Mouse (Mus musculus): ENCODE results near the gene Gid8.
"Not testable (repeated sequence)": the region's sequence is repeated elsewhere in the genome, so short reads cannot be mapped to it uniquely, and the experiment has no call there.

Gid8 gene

DNA sequence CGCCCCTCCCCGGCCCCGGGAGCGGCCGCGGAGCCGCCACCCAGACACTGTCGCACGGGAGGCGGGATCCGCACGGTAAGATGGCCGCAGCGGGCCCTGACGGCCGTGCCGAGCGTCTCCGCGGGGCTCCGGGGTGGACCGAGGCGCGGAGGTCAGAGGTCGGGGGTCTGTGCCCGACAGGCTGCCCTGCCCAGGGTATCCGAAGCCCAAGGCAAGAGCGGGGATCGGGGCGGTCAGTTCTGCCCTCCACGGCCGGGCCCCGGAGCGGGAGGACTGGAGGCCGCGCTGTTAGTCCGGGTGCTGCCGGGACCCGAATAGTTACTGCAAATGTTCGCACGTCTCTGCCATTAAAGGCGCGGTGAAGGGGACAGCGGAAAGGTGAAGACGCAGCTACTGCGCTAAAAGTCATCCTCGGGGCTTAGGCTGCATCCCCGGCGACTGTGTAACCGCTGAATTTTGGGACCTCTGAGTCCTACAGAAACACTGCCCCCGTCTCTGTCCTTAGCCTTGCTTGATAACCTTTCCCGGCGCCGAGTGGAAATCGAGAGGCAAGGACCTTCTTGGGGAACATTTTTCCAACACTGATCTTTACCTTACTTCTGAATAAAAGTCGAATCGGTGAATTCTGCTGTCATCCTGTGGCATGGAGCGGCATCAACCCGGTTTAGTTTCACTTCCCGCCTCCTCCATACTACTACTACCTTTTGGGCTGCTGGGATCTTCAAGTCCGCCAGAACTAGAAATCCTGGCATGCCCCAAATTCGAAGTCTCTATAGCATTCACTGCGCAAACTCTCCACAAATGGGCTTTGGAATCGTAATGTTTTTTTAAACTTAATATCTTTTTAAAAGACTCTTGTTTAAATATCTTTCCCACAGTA is 599 bp downstream of the Gid8 start:
- DNase-seq (ENCODE audit: inconsistent ontology term): peak; percentile 47

DNA sequence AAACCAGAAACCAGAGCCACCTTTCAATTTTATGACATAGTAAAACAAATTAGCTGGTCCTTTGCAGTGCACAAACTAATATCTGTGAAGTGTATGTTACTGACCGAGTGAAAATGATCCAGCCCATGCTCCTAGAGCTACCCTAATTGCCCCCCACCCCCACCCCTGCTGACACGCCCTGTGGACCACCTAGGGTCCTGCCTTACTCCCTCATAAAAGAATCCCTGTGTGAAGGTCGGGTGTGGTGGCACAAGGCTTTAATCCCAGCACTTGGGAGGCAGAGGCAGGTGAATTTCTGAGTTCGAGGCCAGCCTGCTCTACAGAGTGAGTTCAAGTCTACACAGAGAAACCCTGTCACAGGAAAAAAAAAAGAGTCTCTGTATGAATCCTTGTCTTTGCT is 1.6 kb downstream of the Gid8 start:
- no peak for DNase-seq (ENCODE audit: inconsistent ontology term)

DNA sequence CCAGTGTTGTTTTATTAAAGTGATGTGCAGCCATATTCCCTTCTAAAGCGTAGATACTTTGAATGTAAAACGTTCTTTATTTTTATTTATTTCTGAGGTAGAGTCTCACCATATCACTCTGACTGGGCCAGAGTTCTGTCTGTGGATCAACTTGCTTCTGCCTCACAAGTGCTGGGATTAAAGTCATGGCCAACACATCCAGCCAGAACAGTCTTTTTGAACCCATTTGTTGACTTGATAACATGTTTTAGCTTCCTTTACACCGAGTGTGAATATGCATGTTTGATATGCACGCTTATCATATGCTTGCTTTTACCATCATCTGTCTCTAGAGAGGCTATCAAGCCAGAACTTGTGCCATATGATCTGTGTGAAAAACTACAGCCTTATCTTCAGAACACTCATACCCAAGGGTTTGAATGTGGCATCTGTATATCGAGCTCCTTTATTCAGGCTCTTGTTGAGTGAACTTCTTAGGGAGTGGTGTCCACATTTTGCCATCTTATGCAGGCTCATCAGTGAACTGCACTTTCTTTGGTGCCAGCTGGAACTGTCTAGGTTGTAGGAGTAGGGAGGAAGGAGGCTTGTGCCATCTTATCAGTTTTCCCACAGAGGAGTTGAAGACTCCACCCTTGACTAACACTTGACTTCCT is 2.2 kb downstream of the Gid8 start:
- no peak for DNase-seq (ENCODE audit: inconsistent ontology term)

DNA sequence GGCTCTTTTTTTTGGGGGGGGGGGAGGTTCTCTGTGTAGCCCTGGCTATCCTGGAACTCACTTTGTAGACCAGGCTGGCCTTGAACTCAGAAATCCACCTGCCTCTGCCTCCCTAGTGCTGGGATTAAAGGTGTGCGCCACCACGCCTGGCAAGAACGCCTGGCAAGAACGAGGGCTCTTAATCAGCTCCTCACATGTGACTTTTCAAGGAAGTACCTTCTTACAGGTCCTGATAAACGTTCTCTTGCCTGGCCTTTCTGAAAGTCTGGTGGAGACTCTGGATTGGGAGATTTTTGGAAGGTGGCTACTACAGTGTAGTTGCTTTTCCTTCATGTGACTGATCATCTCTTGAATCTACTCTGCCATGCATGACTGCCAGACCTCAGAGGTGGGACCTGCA is 12.8 kb downstream of the Gid8 start:
- DNase-seq (ENCODE audit: inconsistent ontology term): not testable (repeated sequence)

GRCm38 (mm10) chr2:180723865-180724264 is 13.9 kb downstream of the Gid8 start:
- no peak for DNase-seq (ENCODE audit: inconsistent ontology term)

GRCm38 (mm10) chr2:180724585-180725413 is 14.9 kb downstream of the Gid8 start, which contains the start of gene Slc17a9:
Gene Slc17a9 (plus strand): TSS chr2:180725263.
- DNase-seq (ENCODE audit: inconsistent ontology term): peak; percentile 50

DNA sequence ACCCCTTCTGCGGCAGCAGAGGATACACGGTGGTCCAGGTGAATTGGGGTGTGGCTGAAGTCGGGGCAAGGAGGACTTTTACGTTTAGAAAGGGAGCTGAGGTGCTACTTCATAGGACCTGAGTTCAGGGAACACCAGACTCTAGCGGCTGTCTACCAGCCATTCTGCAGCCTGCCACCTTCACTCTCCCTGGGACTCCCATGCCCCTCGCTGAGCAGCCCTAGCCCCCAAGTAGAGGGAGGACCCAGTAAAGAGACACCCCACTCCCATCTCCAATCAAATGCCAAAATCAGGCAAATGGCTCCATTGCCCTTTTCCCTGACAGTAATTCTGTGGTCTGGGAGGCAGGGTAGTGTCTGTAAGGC is 15.5 kb downstream of the Gid8 start:
- no peak for DNase-seq (ENCODE audit: inconsistent ontology term)

GRCm38 (mm10) chr2:180725856-180726629 is 16.1 kb downstream of the Gid8 start:
- no peak for DNase-seq (ENCODE audit: inconsistent ontology term)

- no peak for DNase-seq (ENCODE audit: inconsistent ontology term)
These were observed 16.9 kb downstream of the Gid8 start for GRCm38 (mm10) chr2:180726658-180727442.

DNA sequence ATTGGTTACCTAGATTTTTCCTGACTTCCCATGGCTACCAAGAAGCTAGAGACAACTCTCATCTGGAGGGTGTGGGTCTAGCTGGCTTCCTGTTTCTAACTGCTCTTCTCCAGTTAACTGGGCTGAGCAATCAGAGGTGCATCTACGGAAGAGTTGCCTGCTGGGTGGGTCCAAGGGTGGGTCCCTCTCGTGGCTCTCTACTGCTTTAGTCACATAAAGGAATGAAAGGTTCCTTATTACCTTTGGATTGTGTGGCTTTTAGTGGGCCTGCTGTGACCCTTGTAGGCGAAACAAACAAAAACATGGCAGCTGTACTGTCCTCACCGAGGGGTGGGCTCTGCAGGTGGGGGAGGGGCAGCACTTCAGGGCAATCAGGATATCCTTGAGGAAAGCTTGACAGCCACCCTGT is 17.7 kb downstream of the Gid8 start:
- no peak for DNase-seq (ENCODE audit: inconsistent ontology term)

DNA sequence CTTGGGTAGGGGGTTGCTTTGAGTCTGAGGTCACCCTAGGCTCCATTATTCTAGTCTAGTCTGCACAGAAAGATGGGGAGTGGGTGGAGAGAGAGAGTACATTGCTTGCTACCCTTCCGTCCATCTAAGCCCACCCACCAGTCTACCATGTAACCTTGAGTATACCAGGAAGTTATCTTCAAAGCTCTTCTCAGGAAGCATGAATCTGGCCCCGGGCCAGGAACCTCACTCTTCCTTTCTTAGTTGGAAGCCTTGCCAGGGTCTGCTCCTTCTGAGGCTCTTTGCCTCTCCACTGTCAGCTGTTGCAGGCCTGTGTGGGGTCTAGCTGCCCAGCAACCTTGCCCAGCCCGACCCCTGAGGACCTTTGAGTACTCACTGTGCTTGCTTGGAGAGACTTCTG is 21.1 kb downstream of the Gid8 start:
- DNase-seq (ENCODE audit: inconsistent ontology term): no peak

DNA sequence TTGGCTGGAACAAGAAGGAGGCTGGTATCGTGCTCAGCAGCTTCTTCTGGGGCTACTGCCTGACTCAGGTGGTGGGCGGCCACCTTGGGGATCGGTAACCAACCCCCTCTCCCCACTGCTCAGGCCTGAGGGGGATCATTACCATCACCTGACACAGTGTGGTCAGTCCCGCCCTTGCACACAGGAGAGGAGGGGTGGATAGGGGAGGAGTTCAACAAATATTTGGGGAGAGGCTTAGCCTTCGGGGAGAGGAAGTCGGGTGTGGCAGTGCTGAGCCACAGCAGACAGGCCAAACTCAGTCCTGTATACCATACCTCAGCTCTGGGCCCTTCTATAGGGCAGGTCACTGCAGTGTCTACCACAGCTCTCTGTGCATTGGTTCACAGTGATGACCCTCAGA is 22.1 kb downstream of the Gid8 start:
- DNase-seq (ENCODE audit: inconsistent ontology term): no peak

GRCm38 (mm10) chr2:180735232-180735631 is 25.3 kb downstream of the Gid8 start:
- DNase-seq (ENCODE audit: inconsistent ontology term): no peak

- no peak for DNase-seq (ENCODE audit: inconsistent ontology term)
These were observed 28.1 kb downstream of the Gid8 start for GRCm38 (mm10) chr2:180737984-180738383.

DNA sequence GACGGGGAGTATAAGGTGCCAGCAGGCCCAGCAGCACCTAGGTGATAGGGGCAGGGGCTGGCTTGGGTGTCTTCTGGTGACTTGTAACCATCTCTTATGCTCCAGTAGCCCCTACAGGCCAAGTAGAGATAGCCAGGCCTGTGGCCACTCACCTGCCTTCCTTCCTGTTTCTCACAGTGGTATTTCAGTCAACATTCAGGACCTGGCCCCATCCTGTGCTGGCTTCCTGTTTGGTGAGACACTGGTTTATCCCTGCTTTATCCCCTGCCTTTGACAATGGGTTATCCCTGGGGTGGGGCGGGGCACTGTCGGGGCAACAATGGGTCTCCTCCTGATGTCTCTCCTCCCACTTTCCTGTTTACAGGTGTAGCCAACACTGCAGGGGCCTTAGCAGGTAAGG is 30.4 kb downstream of the Gid8 start:
- no peak for DNase-seq (ENCODE audit: inconsistent ontology term)

- no peak for DNase-seq (ENCODE audit: inconsistent ontology term)
These were observed 31.5 kb downstream of the Gid8 start for GRCm38 (mm10) chr2:180741421-180741820.

DNA sequence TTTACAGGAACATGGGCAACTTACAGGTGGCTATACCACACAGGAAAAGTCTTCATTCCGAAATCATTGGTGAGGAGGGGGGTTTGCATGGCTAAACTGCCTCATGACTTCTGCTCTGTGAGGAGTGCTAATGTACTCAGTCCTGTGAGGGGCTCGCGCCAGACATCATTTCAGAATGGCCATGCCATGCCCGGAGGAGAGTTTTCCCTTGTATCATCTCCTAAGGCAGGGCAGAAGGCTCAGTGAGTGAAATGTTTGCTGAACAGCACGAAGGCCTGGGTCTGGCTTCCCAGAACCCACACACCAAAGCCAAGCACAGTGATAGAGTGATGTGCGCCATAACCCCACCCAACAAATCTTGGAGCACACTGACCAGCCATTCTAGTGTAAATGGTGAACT is 32.9 kb downstream of the Gid8 start:
- no peak for DNase-seq (ENCODE audit: inconsistent ontology term)

DNA sequence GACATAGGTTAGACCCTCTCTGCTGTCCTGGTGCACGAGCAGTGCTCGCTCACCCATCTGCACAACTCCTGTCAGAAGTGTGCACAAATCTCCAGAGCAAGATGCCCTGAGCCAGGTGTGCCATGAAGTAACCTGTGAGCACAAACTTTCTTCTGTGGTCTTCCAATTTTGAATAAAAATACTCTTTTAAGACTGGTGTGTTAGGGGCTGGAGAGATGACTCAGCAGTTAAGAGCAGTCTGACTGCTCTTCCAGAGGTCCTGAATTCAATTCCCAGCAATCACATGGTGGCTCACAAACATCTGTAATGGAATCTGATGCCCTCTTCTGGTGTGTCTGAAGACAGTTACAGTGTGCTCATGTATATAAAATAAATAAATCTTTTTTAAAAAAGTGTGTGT is 33.4 kb downstream of the Gid8 start:
- DNase-seq (ENCODE audit: inconsistent ontology term): no peak

DNA sequence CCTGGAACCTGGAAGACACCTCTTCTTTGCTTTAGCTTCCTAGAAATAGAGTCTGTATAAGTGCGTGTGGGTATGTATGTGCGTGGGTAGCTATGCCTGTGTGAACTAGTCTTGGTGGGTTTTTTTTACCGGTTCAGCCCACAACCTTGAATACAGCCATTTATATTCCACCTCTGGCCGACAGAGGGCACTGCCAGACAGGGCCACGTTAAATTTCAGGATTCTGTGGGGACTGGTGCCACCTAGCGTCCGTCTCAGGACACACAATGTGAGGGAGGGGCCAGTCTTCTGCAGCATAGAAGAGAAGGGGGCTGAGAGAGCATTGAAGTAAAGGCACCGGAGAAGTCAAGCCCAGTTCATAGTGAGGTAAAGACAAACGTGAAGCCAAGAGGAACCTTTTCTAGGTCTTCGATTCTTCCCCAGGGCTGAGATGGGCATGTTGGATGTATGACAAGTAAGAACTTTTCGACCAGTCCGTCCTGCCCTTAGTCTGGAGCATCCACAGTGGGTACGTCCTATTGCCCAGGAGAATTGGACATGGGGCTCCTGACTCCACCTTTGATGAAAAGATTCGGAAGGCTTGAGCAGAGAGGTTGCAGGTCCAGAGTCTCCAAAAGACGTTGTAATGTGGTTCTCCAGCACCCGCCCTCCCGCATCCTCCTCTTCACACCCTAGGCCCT is 35.5 kb downstream of the Gid8 start:
- peak; percentile 74 for DNase-seq (ENCODE audit: inconsistent ontology term)

GRCm38 (mm10) chr2:180746569-180747192 is 36.8 kb downstream of the Gid8 start:
- DNase-seq (ENCODE audit: inconsistent ontology term): no peak

All from Muller cell, postnatal 12 days (primary cell).